Mouse (Mus musculus): ENCODE data around the gene Numb.

DNA sequence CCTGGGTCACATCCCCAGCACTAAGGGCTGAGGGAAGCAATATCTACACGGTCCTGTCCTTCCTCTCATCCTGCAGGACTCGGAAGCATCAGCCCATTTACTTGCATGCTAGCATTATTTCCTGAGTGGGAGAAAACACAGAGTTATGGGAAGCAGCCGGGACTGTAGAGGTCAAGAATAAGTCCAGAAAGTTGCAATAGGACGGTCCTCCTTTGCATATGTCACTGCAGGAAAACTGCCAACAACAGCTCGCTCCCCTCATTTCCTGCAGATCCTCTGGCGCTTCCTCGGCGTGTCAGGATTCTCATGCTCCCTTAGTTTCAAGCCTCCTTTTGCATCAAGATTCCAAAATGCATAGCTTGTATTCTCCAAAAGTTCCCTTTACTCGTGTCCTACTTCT lies 4.8 kb downstream of the Numb start:
- no peak for TF ChIP-seq CTCF (IDR thresholded peaks at IDR 0.05; ENCODE audit: low read depth)
- TF ChIP-seq EP300 (optimal IDR thresholded peaks at IDR 0.05), result no peak

Data from stomach, postnatal 0 days (tissue).